Mouse (Mus musculus) lung, embryonic 14.5 days (tissue): ENCODE data around the gene Rnf149. TPM values are rescaled to one million over a fixed set of nuclear protein-coding genes. Genes with fewer than 3 reads are reported as not detected.

Source experiments
- ATAC-seq: fragments of 200-750 bp; cut with Nextera tagmentation; 2 replicates; pipeline ENCODE4 v1.8.0; 2017; ENCODE audit warnings: mild to moderate bottlenecking, moderate TSS enrichment, moderate library complexity; ENCODE audit not compliant: insufficient read depth
- DNase-seq: peaks from one replicate; pipeline ENCODE4 v3.0.0-alpha.2; 2015
- H3K27ac ChIP-seq: fragments of 300-500 bp; sonication (generic); 2 replicates; pipeline ENCODE4 v1.5.1; 2014; ENCODE audit warnings: low read depth, mild to moderate bottlenecking, moderate library complexity
- H3K27me3 ChIP-seq: fragments of 300-500 bp; sonication (generic); 2 replicates; pipeline ENCODE4 v1.6.1; 2014; ENCODE audit warnings: low read length, control low read depth; ENCODE audit not compliant: insufficient read depth
- H3K36me3 ChIP-seq: fragments of 300-500 bp; sonication (generic); 2 replicates; pipeline ENCODE4 v1.6.1; 2014; ENCODE audit warnings: control low read depth; ENCODE audit not compliant: insufficient read depth
- H3K4me1 ChIP-seq: fragments of 300-500 bp; sonication (generic); 2 replicates; pipeline ENCODE4 v1.6.1; 2014; ENCODE audit warnings: antibody characterized with exemption, control low read depth; ENCODE audit not compliant: insufficient read depth
- H3K4me2 ChIP-seq: fragments of 300-500 bp; sonication (generic); 2 replicates; pipeline ENCODE4 v1.6.1; 2014; ENCODE audit warnings: mild to moderate bottlenecking
- H3K4me3 ChIP-seq: fragments of 300-500 bp; sonication (generic); 2 replicates; pipeline ENCODE4 v1.5.1; 2014; ENCODE audit warnings: low read depth, low read length
- H3K9ac ChIP-seq: fragments of 300-500 bp; sonication (generic); 2 replicates; pipeline ENCODE4 v1.6.1; 2014
- H3K9me3 ChIP-seq: fragments of 300-500 bp; sonication (generic); 2 replicates; pipeline ENCODE4 v1.6.1; 2016; ENCODE audit warnings: low read depth, low read length, control low read depth
- CTCF ChIP-seq: IDR thresholded peaks from 2 replicates; pipeline ENCODE4 v1.5.1; 2016; ENCODE audit warnings: antibody characterized with exemption, low read depth
- WGBS: fragments of 180-500 bp; shearing (Covaris S2); extraction: QIAGEN DNeasy Blood & Tissue Kit; methylation state at CpG from one replicate; pipeline ENCODE4 v1.1.7; 2014; 5-methylcytosine and 5-hydroxymethylcytosine counted together
- polyA plus RNA-seq: library from polyadenylated mRNA; unstranded; fragments of >200 nt; fragmentation: Nextera tagmentation; extraction: Ambion mirVana; gene quantifications from 2 replicates; pipeline ENCODE4 v1.2.1, GENCODE M21; 2014

Gene Rnf149
- polyA plus RNA-seq, 1 experiment from 2014 or later, result 32.8 TPM

GRCm38 (mm10) chr1:39530258-39530943, 46.8 kb downstream of the Rnf149 start:
- Histone ChIP-seq H3K27ac (no peak overlapping the region), H3K36me3 (no peaks in the 10 kb centered on the region), H3K4me3 (no peak overlapping the region), H3K27me3 (no peaks in the 10 kb centered on the region), H3K9me3 (no peaks in the 10 kb centered on the region), H3K9ac (no peak overlapping the region), H3K4me1 (0 out of 2 replicates have a peak, but pooled peaks cover 4% of the 10 kb centered on the region), H3K4me2 (no peak overlapping the region)
- ATAC-seq (0 out of 2 replicates have a peak, but pooled peaks have one; percentile 11), DNase-seq (peak; percentile 93)
- TF ChIP-seq CTCF, result peak; percentile 90
- 31% methylated on average over 13 of the region's 13 CpGs for WGBS

GRCm38 (mm10) chr1:39528319-39528718, 48.9 kb downstream of the Rnf149 start:
- ATAC-seq (no peak), DNase-seq (no peak)
- Histone ChIP-seq H3K4me2 (no peak overlapping the region), H3K27ac (no peak overlapping the region), H3K27me3 (no peaks in the 10 kb centered on the region), H3K36me3 (no peaks in the 10 kb centered on the region), H3K9ac (no peak overlapping the region), H3K4me1 (no peaks in the 10 kb centered on the region), H3K4me3 (no peak overlapping the region), H3K9me3 (no peaks in the 10 kb centered on the region)
- no peak for TF ChIP-seq CTCF
- WGBS, result 73% methylated on average over 6 of the region's 6 CpGs

DNA sequence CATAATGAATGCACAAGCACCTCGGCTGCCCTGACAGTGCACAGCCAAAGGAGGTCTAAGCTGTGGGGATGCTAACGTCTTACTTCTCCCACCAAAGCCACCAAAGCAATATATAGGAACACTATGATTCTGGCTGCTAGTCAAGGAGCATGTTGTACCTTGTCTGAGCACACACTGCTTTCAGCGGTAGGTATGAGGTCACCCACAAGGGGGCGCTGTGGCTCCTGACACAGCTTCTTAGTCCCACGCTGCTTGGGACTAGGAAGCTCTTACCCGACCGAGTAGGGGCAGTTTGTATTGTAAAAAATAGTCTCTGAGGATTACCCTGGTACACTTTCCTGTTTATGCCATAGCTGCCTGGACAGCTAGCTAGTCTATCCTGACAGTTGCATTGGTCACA, 49.8 kb downstream of the Rnf149 start:
- Histone ChIP-seq H3K9me3 (no peaks in the 10 kb centered on the region), H3K27ac (no peak overlapping the region), H3K36me3 (no peaks in the 10 kb centered on the region), H3K27me3 (no peaks in the 10 kb centered on the region), H3K4me3 (no peak overlapping the region), H3K4me1 (no peaks in the 10 kb centered on the region), H3K9ac (no peak overlapping the region), H3K4me2 (no peak overlapping the region)
- peak; percentile 85 for TF ChIP-seq CTCF
- DNase-seq (peak; percentile 87), ATAC-seq (peak; percentile 19; the same call in 1 of the 2 replicates)
- 8% methylated on average over 7 of the region's 7 CpGs for WGBS

GRCm38 (mm10) chr1:39526371-39527167, 50.6 kb downstream of the Rnf149 start:
- H3K27ac ChIP-seq, result no peak overlapping the region
- ATAC-seq, result no peak

DNA sequence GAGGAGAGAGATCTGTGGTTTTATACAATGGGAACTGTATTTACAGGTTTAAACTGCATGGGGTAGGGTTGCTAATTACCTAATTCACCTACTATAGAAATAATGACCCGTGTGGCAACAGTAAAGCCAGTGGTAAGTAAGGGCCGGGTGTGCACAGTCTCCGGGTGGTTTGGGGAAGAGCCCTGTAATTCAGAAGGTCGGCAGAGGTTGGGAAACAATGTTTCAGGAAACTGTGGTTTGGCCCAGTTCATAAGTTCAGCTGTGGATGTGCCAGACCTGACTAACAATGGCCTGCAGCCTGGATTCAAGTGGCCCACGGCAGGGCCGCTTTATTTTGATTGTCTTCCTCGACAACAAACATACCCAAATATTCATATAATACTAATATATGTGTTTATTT, 51.4 kb downstream of the Rnf149 start:
- no peak overlapping the region for H3K27ac ChIP-seq
- no peak overlapping the region for H3K4me3 ChIP-seq
- TF ChIP-seq CTCF, result no peak
- no peak overlapping the region for H3K4me2 ChIP-seq
- H3K9me3 ChIP-seq, result no peaks in the 10 kb centered on the region
- no peaks in the 10 kb centered on the region for H3K27me3 ChIP-seq
- no peak overlapping the region for H3K9ac ChIP-seq
- H3K4me1 ChIP-seq, result no peaks in the 10 kb centered on the region
- WGBS, result 73% methylated on average over 7 of the region's 7 CpGs
- no peaks in the 10 kb centered on the region for H3K36me3 ChIP-seq
- DNase-seq, result no peak
- no peak for ATAC-seq

More at GRCm38 (mm10) chr1:39526371-39527167, 50.6 kb downstream of the Rnf149 start:
- H3K9me3 ChIP-seq, result no peaks in the 10 kb centered on the region
- no peak overlapping the region for H3K4me3 ChIP-seq
- no peak overlapping the region for H3K9ac ChIP-seq
- no peak for DNase-seq
- H3K4me2 ChIP-seq, result no peak overlapping the region
- no peaks in the 10 kb centered on the region for H3K36me3 ChIP-seq
- no peaks in the 10 kb centered on the region for H3K4me1 ChIP-seq
- no peaks in the 10 kb centered on the region for H3K27me3 ChIP-seq
- TF ChIP-seq CTCF, result no peak
- 77% methylated on average over 9 of the region's 9 CpGs for WGBS

GRCm38 (mm10) chr1:39522519-39522918, 54.7 kb downstream of the Rnf149 start:
- no peak for ATAC-seq
- no peaks in the 10 kb centered on the region for H3K27me3 ChIP-seq
- H3K4me1 ChIP-seq, result no peaks in the 10 kb centered on the region
- H3K27ac ChIP-seq, result no peak overlapping the region
- peak; percentile 79 for TF ChIP-seq CTCF
- H3K4me2 ChIP-seq, result no peak overlapping the region
- H3K9me3 ChIP-seq, result no peaks in the 10 kb centered on the region
- no peak overlapping the region for H3K9ac ChIP-seq
- DNase-seq, result peak; percentile 77
- no peaks in the 10 kb centered on the region for H3K36me3 ChIP-seq
- no peak overlapping the region for H3K4me3 ChIP-seq
- 26% methylated on average over 5 of the region's 5 CpGs for WGBS

DNA sequence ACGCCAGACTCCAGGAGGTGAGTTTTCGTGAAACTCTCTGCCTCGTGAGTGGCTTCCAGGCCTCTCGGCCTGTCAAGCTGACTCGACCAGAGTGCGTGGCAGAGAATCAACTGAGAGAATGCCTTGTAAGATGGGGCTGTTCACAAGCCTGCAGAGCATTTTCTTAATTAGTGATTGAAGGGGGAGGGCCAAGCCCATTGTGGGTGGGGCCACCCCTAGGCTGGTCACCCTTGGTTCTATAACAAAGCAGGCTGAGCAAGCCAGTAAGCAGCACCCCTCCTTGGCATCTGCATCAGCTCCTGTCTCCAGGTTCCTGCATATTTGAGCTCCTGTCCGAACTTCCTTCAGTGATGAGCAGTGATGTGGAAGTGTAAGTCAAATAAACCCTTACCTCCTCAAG, 55.9 kb downstream of the Rnf149 start:
- Histone ChIP-seq H3K36me3 (no peaks in the 10 kb centered on the region), H3K9ac (no peak overlapping the region), H3K4me2 (no peak overlapping the region), H3K9me3 (no peaks in the 10 kb centered on the region), H3K4me3 (no peak overlapping the region), H3K27me3 (no peaks in the 10 kb centered on the region), H3K4me1 (no peaks in the 10 kb centered on the region), H3K27ac (no peak overlapping the region)
- no peak for ATAC-seq
- no peak for TF ChIP-seq CTCF
- DNase-seq, result no peak
- WGBS, result 89% methylated on average over 7 of the region's 7 CpGs
